Mouse (Mus musculus): ENCODE data around the gene Mbtps2. TPM values are rescaled to one million over a fixed set of nuclear protein-coding genes. Genes with fewer than 3 reads are reported as not detected.

Mbtps2 gene
- total RNA-seq, 2 experiments from 2014 or later: 22.7 to 26.8 TPM

DNA sequence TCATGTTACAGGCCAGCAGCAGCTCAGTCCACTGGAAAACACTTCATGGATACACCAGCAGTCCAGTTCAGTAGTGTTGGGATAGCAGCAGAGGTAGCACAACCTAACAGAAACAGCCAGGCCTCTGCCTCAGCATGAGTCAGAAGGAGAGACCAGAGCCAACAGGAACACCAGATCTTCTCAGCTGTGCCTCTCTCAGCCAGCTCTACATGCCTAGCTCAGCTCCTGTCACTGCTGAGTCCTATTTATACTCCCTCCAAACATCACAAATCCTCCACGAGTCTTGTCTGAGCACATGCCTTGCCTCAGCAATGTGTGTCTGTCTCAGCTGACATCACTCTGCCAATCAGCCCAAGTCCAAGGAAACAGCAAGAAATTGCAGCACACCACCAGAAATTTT is 94.0 kb downstream of the Mbtps2 start:
- no peak for DNase-seq

DNA sequence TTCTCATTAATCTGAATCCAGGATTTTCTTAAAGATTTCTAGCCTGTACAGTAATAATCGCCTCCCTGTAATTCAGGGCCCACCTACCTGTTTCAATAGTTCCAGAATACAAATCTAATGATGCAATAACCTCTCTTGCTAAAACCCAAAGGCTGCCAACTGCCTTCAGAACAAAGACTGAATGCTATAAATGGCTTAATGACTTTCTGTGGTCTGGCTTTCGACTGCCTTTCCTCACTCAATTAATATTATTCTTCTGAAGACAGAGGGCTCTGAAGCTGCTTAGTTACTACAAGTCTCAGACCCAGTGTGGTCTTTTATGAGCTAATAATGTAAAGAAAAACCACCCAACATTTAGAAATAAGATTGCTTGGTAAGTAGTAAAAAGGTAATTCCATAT is 96.6 kb downstream of the Mbtps2 start:
- no peak for DNase-seq

DNA sequence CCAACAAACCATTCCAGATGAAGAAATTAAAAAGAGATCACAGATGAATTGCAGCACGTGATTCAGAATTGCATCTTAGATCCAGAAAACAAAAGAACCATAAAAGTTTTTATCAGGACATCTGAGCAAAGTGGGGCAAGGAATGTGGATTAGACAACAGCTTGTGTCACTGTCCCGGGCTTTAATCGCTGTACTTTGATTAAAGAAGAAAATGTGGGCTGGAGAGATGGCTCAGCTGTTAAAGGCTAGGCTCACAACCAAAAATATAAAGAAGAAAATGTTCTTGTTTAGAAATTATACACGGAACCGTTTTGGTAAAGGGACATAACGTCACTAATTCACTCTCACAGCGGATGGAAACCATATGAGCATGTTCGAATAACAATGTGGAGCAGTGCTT is 98.5 kb downstream of the Mbtps2 start:
- DNase-seq: no peak

DNA sequence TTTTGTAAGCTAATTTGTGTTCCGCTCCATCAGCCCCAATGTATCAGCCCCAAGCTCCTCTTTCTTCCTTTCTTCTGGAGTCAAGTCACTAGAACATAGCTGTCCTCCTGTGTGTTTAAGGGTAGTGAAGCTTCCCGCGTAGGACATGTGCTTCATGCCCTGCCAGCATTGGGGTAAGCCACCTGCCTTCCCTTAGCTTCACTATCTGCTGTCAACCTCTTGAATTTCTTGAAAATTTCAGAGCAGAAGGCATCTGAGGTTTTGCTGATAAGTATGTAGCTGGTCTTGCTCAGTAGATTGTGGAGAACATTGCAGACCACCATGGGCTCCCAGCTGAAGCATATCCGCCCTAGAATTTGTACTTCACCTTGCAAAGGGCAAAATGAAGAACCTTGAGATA is 105.4 kb downstream of the Mbtps2 start:
- no peak for DNase-seq

DNA sequence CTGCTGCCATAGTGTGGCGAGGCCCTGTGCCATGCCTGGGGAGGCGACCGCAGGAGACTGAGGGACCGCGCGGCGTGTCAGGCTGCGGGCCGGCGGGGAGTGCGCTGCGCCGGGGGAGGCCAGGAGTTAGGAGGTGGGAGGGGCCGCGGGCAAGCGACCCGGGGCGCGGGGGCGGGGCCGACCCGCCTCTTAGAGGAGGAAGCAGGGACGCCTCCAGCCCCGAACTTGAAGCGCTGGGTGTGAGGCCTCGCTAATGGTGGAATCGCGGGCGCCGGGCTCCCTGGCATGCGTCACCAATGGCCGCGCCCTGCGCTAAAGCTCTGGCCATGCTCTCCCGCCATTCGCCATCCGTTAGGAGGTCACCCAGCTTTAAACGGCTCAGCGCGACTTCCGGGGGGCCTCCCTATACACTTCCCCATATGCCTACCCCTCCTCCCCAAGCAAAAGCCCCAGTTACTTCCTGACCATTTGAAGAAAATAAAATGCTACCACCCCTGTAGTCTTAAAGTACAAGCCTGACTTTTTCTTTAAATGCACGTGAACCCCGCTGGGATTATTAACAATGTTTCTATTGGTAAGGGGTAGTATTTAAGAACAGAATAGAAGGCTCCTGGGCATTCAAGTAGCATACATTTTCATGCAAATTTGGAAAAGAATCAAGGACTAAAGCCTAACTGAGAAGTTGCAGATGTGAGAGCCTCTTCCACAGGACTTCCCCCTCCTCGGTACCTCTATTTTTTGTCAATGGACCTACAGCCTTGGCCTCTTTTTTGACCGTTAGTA is 106.4 kb downstream of the Mbtps2 start, which contains the start of gene Sms:
Gene Sms (minus strand): TSS at position 344 of the 783 bp plus-strand sequence.
- DNase-seq: peak; percentile 74 to 83

DNA sequence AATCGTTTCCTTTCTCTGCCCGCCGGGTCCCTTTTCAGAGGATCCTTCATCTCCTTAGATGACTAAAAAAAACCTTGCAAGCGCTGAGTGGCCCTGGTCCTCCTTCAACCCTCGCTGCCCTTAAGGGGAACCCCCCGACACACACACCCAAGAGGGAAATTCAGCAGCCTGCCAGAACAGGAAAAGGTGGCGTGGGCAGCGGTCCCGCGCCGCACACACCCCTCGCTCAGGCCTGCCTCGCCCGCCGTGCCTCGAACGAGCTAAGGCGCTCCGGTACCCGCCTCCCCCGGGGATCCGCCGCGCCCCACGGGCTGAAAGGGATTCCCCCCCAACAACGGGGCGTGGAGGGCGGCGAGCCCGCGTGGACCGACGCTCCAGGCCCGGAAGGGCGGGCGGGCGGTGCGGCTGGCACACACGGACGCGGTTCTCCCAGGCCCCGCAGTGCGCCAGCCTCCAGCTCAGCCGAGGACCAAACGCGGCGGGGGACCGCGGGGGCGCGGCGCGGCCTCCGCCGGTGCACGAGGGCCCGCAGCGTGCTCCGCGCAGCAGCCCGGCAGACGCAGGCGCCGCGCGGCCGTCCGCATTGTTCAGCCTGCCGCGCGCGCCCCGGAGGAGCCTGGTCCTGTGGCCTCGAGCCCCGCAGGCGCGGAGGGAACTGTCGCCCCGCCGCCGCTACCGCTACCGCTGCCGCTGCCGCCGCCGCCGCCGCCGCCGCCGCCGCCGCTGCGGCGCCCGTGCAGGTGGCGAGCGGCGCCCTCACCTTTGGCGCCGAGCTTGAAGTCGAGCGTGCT is 107.2 kb downstream of the Mbtps2 start:
- DNase-seq: peak; percentile 25 to 49

DNA sequence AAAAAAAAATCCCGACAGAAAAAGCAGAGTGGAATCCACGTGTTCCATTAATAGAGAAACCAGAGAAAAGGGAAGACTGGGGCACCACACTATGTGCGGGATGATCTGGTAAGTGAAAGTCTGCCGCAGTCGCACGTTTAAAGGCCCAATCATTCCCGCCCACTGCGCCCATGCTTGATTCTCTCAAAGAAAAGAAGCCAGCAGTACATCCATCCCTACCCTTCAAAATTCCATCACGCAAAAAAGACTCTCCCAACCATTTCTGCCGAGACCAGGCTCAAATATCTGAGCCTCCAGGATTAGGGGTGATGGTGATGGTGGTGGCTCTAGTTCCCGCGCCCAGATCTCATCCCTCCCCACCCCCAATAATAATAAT is 107.8 kb downstream of the Mbtps2 start:
- DNase-seq: no peak

DNA sequence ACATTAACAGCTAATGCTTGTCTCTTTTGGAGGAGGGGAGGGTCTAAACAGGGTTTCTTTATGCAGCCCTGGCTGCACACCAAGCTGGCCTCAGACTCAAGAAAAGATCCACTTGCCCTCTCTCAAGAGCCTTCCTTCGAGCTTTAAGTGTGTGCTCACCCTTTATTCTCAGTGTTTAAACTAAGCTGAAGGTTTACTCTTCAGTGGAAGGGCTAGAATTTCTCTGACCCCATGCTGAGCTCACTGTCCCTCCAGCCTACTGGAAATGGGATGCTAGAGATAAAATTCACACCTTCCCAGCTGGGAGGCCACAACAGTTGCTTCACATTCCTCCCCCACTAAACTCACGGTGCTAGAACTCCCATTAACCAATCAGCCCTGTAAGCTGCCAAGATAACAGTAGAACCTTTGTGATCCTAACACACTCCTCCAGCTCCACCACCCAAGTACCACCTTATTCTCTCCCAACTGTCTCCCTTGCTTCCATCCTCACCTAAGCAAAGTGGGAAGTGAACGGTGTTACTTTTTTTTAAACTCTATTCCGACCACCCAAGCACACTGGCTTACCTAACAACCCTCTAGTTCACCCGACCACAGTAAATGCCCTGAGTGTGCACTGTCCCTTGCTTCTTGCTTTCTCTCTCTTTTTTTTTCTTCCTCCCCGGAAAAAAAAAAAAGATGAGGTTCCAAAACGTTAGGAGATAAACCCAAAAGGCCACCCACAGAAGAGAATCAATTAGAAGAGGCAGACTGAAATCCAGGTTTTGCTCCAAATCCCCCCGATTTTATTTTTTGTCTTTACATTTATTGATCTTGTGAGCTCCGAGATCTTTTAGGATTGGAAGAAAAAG is 108.4 kb downstream of the Mbtps2 start:
- DNase-seq: no peak

DNA sequence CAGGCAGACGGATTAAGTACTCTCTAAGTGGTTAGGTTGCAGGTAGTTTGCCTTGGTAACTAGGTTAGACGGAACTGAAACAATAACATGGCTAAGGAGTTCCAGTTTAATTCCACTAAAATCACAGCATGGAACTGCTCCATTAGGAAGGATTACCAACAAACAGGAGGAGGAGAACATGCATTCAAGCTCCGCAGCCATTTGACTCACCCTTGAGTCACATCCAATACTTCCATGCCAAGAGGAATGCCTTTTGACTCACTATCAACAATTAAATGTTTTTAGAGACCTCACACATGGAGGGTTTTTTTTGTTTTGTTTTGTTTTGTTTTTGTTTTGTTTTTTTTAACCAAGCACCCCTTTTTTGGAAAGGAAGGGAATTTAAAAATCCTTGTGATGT is 109.7 kb downstream of the Mbtps2 start:
- peak in 1 of 2 experiments; percentile 11 for DNase-seq

DNA sequence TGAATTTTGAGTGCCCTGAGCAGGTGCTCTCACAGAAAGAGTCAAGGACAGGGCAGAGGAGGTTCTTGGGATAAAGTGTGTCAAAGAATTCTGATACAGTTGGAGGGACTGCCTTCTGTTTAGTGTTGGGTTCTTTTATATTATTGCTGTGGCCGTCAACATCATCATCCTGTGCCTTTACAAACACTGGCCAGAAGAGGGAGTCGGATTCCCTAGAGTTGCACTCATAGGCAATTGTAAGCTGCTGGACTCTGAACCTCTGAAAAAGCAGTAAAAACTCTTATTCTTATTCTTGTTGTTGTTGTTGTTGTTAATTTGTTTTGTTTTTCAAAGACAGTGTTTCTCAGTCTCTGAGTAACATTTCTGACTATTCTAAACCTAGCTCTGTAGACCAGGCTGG is 111.8 kb downstream of the Mbtps2 start:
- DNase-seq: peak; percentile 14 to 45

Other genes starting within 250 kb of the Mbtps2 start
- under 1 TPM; 0.13 to 0.20 TPM for gene Phex, start 183.4 kb downstream of the Mbtps2 start, total RNA-seq (2021)
- 10 to 100 TPM; 13.1 to 14.3 TPM for gene Sms, start 106.4 kb downstream of the Mbtps2 start, total RNA-seq (2021)
- gene Yy2, start 29.7 kb downstream of the Mbtps2 start, total RNA-seq (2021): 1 to 10 TPM; 1.2 to 1.5 TPM
- 10 to 100 TPM; 23.4 to 34.4 TPM for gene Smpx, start 100.2 kb upstream of the Mbtps2 start, total RNA-seq (2021)
- gene Klhl34, start 219.7 kb upstream of the Mbtps2 start, total RNA-seq (2021): not detected

Data from adrenal gland, postnatal 36 days (tissue).